Mouse (Mus musculus) stomach, embryonic 15.5 days (tissue): Measurements from ENCODE around the gene Smim23. TPM values are rescaled to one million over a fixed set of nuclear protein-coding genes. Genes with fewer than 3 reads are reported as not detected.

ENCODE experiments used
- ATAC-seq: fragments of 200-750 bp; cut with Nextera tagmentation; 2 replicates; pipeline ENCODE4 v1.8.0; 2017; ENCODE audit warnings: low read depth, moderate number of reproducible peaks, moderate TSS enrichment; ENCODE audit not compliant: insufficient read depth, low FRiP score
- H3K27ac ChIP-seq: fragments of 300-500 bp; sonication (generic); 2 replicates; pipeline ENCODE4 v1.5.1; 2015; ENCODE audit warnings: mild to moderate bottlenecking, inconsistent platforms
- H3K27me3 ChIP-seq: fragments of 300-500 bp; sonication (generic); replicated peaks from 2 replicates; pipeline ENCODE4 v1.6.1; 2015; ENCODE audit warnings: inconsistent platforms
- H3K36me3 ChIP-seq: fragments of 300-500 bp; sonication (generic); 2 replicates; pipeline ENCODE4 v1.6.1; 2015; ENCODE audit warnings: inconsistent platforms
- H3K4me1 ChIP-seq: fragments of 300-500 bp; sonication (generic); 2 replicates; pipeline ENCODE4 v1.6.1; 2015; ENCODE audit warnings: inconsistent platforms
- H3K4me2 ChIP-seq: fragments of 300-500 bp; sonication (generic); 2 replicates; pipeline ENCODE4 v1.6.1; 2015; ENCODE audit warnings: mild to moderate bottlenecking, inconsistent platforms
- H3K4me3 ChIP-seq: fragments of 300-500 bp; sonication (generic); replicated peaks from 2 replicates; pipeline ENCODE4 v1.5.1; 2015; ENCODE audit warnings: inconsistent platforms
- H3K9ac ChIP-seq: fragments of 300-500 bp; sonication (generic); 2 replicates; pipeline ENCODE4 v1.6.1; 2015; ENCODE audit warnings: inconsistent platforms
- H3K9me3 ChIP-seq: fragments of 300-500 bp; sonication (generic); 2 replicates; pipeline ENCODE4 v1.6.1; 2016; ENCODE audit warnings: inconsistent platforms
- WGBS: fragments of 180-500 bp; shearing (Covaris S2); methylation state at CpG from one replicate; pipeline ENCODE4 v1.1.7; 2015; 5-methylcytosine and 5-hydroxymethylcytosine counted together
- polyA plus RNA-seq: library from polyadenylated mRNA; unstranded; fragments of >200 nt; fragmentation: Nextera tagmentation; extraction: Ambion mirVana; gene quantifications from 2 replicates; pipeline ENCODE4 v1.2.1, GENCODE M21; 2015

Gene Smim23
- polyA plus RNA-seq, 1 experiment from 2014 or later, result not detected

- H3K36me3 ChIP-seq, result no peaks in the 10 kb centered on the region
- no peak overlapping the region for H3K4me2 ChIP-seq
- no peak overlapping the region for H3K4me3 ChIP-seq
- H3K27me3 ChIP-seq, result no peaks in the 10 kb centered on the region
- no peaks in the 10 kb centered on the region for H3K9me3 ChIP-seq
- no peak overlapping the region for H3K9ac ChIP-seq
- H3K27ac ChIP-seq, result no peak overlapping the region
- WGBS, result 78% methylated on average over 12 of the region's 12 CpGs
- ATAC-seq, result no peak
- H3K4me1 ChIP-seq, result no peaks in the 10 kb centered on the region
Measured at GRCm38 (mm10) chr11:32768642-32769343, 55.6 kb downstream of the Smim23 start.

Other genes with a start within 250 kb of the Smim23 start
- 61.7 and 68.8 TPM in 2 replicates for gene Fbxw11, start 181.9 kb downstream of the Smim23 start, polyA plus RNA-seq